Mouse (Mus musculus): ENCODE measurements at regions not wholly inside any gene's neighbourhood (a gene's known extent, or its start where the extent isn't known, plus 50 kb on each side); places are given as distances from the start of the nearest gene placed in this dataset.

GRCm38 (mm10) chr4:35372528-35373212, 146.7 kb upstream of the C9orf72 start:
- H3K4me1 ChIP-seq (ENCODE audit: control insufficient read depth, insufficient read depth, low read length): no peaks in the 10 kb centered on the region
- 24% methylated on average over 8 of the region's 8 CpGs for WGBS
- H3K27ac ChIP-seq: no peak overlapping the region
- intact Hi-C loops (cut with DNase I): loop anchor here (10.0 kb wide), 1 partner anchor 418 kb away; no protein-coding TSS in a partner anchor
- no peaks in the 10 kb centered on the region for H3K27me3 ChIP-seq (ENCODE audit: control insufficient read depth, insufficient read depth, low read length)
- H3K9ac ChIP-seq (ENCODE audit: low read depth, low read length): no peak overlapping the region
- TF ChIP-seq EP300 (IDR thresholded peaks at IDR 0.05; ENCODE audit: insufficient read depth, low read depth, low read length) (0 out of 2 replicates have a peak, but pooled peaks have one; percentile 31), CTCF (IDR thresholded peaks at IDR 0.05) (peak; percentile 92), POLR2A (IDR thresholded peaks at IDR 0.05; ENCODE audit: insufficient read depth, low read depth, low read length) (no peak)
- no peak overlapping the region for H3K4me3 ChIP-seq
- H3K79me2 ChIP-seq (replicated peaks; ENCODE audit: control insufficient read depth, insufficient read depth, low read length): no peaks in the 10 kb centered on the region
- H3K36me3 ChIP-seq (ENCODE audit: control insufficient read depth, insufficient read depth, low read length): no peaks in the 10 kb centered on the region
- DNase-seq: peak; percentile 24 to 63

DNA sequence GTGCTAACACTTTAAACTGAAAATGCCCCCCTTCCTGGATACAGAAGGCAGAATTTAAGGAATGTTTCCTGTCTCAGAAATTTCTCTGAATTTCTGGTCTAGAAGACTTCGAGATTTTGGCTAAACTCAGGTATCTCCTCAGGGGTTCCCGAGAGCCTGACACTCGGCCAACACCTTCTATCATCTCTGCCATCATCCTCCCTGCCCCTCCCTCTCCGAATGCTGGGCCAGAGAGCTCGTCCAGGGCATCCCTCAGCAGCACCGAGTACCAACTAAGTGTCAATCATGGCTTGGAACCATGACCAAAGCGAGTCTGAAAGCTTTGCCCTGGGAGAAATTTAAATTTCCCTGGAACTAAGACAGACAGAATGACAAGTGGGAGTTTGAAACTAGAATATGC, 138.2 kb upstream of the C9orf72 start:
- TF ChIP-seq POLR2A (IDR thresholded peaks at IDR 0.05; ENCODE audit: insufficient read depth, low read depth, low read length) (no peak), EP300 (IDR thresholded peaks at IDR 0.05; ENCODE audit: insufficient read depth, low read depth, low read length) (no peak), CTCF (IDR thresholded peaks at IDR 0.05) (no peak)
- H3K27ac ChIP-seq: no peak overlapping the region

DNA sequence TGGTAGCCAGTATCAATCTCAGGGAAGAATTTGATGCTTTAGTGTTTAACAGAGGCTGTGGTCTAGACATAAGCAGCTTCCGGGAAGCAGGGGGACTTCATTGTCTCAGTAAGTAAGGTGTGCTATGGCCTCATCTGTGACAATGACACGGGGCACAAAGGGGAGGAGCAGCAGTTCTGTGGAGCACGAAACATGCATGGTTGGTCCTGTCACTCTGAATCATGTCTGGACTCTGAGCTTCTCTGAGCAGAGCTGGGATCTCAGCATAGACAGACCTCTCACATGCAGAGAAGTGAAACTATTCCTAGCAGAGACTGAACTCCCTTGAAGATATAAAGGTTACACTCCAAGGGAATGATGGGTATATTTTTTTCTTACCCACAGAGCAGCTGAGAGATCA, 136.2 kb upstream of the C9orf72 start:
- H3K4me3 ChIP-seq: no peak overlapping the region
- H3K79me2 ChIP-seq (replicated peaks; ENCODE audit: control insufficient read depth, insufficient read depth, low read length): no peaks in the 10 kb centered on the region
- no peaks in the 10 kb centered on the region for H3K36me3 ChIP-seq (ENCODE audit: control insufficient read depth, insufficient read depth, low read length)
- no peak overlapping the region for H3K9ac ChIP-seq (ENCODE audit: low read depth, low read length)
- H3K4me1 ChIP-seq (ENCODE audit: control insufficient read depth, insufficient read depth, low read length): peaks cover 2% of the 10 kb centered on the region
- H3K27me3 ChIP-seq (ENCODE audit: control insufficient read depth, insufficient read depth, low read length): no peaks in the 10 kb centered on the region
- TF ChIP-seq CTCF (IDR thresholded peaks at IDR 0.05) (no peak), POLR2A (IDR thresholded peaks at IDR 0.05; ENCODE audit: insufficient read depth, low read depth, low read length) (no peak), EP300 (IDR thresholded peaks at IDR 0.05; ENCODE audit: insufficient read depth, low read depth, low read length) (no peak)
- no peak for DNase-seq
- WGBS: 81% methylated on average over 3 of the region's 3 CpGs
- intact Hi-C loops (cut with DNase I): no loop called here
- H3K27ac ChIP-seq: no peak overlapping the region

More for the DNA sequence above, 138.2 kb upstream of the C9orf72 start:
- H3K4me1 ChIP-seq (ENCODE audit: control insufficient read depth, insufficient read depth, low read length): no peaks in the 10 kb centered on the region
- no peak overlapping the region for H3K4me3 ChIP-seq
- intact Hi-C loops (cut with DNase I): no loop called here
- H3K9ac ChIP-seq (ENCODE audit: low read depth, low read length): no peak overlapping the region
- no peaks in the 10 kb centered on the region for H3K79me2 ChIP-seq (replicated peaks; ENCODE audit: control insufficient read depth, insufficient read depth, low read length)
- no peak for DNase-seq
- H3K27me3 ChIP-seq (ENCODE audit: control insufficient read depth, insufficient read depth, low read length): no peaks in the 10 kb centered on the region
- 64% methylated on average over 7 of the region's 7 CpGs for WGBS
- no peaks in the 10 kb centered on the region for H3K36me3 ChIP-seq (ENCODE audit: control insufficient read depth, insufficient read depth, low read length)

GRCm38 (mm10) chr4:35359376-35359775, 133.4 kb upstream of the C9orf72 start:
- TF ChIP-seq CTCF (IDR thresholded peaks at IDR 0.05) (no peak), POLR2A (IDR thresholded peaks at IDR 0.05; ENCODE audit: insufficient read depth, low read depth, low read length) (no peak), EP300 (IDR thresholded peaks at IDR 0.05; ENCODE audit: insufficient read depth, low read depth, low read length) (no peak)
- no peak for DNase-seq
- H3K79me2 ChIP-seq (replicated peaks; ENCODE audit: control insufficient read depth, insufficient read depth, low read length): no peaks in the 10 kb centered on the region
- H3K27ac ChIP-seq: no peak overlapping the region
- H3K4me1 ChIP-seq (ENCODE audit: control insufficient read depth, insufficient read depth, low read length): peaks cover 3% of the 10 kb centered on the region
- H3K4me3 ChIP-seq: no peak overlapping the region
- intact Hi-C loops (cut with DNase I): no loop called here
- H3K27me3 ChIP-seq (ENCODE audit: control insufficient read depth, insufficient read depth, low read length): no peaks in the 10 kb centered on the region
- no peak overlapping the region for H3K9ac ChIP-seq (ENCODE audit: low read depth, low read length)
- WGBS: 64% methylated on average over 3 of the region's 3 CpGs
- H3K36me3 ChIP-seq (ENCODE audit: control insufficient read depth, insufficient read depth, low read length): no peaks in the 10 kb centered on the region

DNA sequence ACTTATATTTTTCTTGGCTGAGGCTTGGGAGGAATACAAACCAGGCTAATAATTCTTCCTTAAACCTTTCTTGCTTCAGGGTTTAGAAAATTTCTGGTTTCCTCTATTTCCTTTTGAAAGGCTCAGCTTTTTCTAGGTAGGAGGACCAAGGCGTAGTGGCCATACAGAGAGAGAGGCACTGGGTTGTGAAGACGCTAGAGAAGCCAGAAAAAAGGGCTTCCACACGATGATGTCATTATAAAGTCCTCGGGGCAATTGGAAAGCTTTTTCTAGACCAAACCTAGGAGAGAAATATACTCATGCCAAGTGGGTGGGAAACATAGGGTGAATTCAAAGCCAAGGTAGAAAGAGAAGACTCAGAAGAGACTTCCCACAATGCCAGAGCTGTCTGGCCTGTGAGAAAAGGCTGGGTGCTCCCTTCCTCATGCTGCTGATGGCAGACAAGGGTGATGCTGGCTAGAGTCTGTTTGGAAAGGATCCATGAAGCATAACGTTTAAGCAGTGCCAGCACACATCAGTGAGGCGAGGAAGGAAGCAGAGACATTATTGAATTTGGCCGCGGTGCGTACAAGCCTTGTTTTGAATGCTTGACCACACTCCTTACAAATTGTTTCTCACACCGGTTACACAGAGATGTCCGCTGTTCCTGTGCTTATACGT, 131.1 kb upstream of the C9orf72 start:
- no peak overlapping the region for H3K27ac ChIP-seq
- TF ChIP-seq POLR2A (IDR thresholded peaks at IDR 0.05; ENCODE audit: insufficient read depth, low read depth, low read length): no peak
- TF ChIP-seq EP300 (IDR thresholded peaks at IDR 0.05; ENCODE audit: insufficient read depth, low read depth, low read length): no peak
- no peak for TF ChIP-seq CTCF (IDR thresholded peaks at IDR 0.05)
- H3K27me3 ChIP-seq (ENCODE audit: control insufficient read depth, insufficient read depth, low read length): no peaks in the 10 kb centered on the region
- intact Hi-C loops (cut with DNase I): no loop called here
- no peak overlapping the region for H3K4me3 ChIP-seq
- no peaks in the 10 kb centered on the region for H3K79me2 ChIP-seq (replicated peaks; ENCODE audit: control insufficient read depth, insufficient read depth, low read length)
- no peaks in the 10 kb centered on the region for H3K36me3 ChIP-seq (ENCODE audit: control insufficient read depth, insufficient read depth, low read length)
- H3K4me1 ChIP-seq (ENCODE audit: control insufficient read depth, insufficient read depth, low read length): peaks cover 3% of the 10 kb centered on the region
- 53% methylated on average over 12 of the region's 12 CpGs for WGBS
- peak in 1 of 2 experiments; percentile 15 for DNase-seq
- no peak overlapping the region for H3K9ac ChIP-seq (ENCODE audit: low read depth, low read length)

GRCm38 (mm10) chr4:35356051-35356450, 130.1 kb upstream of the C9orf72 start:
- H3K27ac ChIP-seq: no peak overlapping the region
- no peaks in the 10 kb centered on the region for H3K27me3 ChIP-seq (ENCODE audit: control insufficient read depth, insufficient read depth, low read length)

More at GRCm38 (mm10) chr4:35356051-35356450, 130.1 kb upstream of the C9orf72 start:
- no peak overlapping the region for H3K4me3 ChIP-seq
- WGBS: 18% methylated on average over 6 of the region's 6 CpGs
- no peak overlapping the region for H3K9ac ChIP-seq (ENCODE audit: low read depth, low read length)
- intact Hi-C loops (cut with DNase I): no loop called here
- no peak for DNase-seq
- no peak for TF ChIP-seq CTCF (IDR thresholded peaks at IDR 0.05)
- no peak for TF ChIP-seq EP300 (IDR thresholded peaks at IDR 0.05; ENCODE audit: insufficient read depth, low read depth, low read length)
- no peak for TF ChIP-seq POLR2A (IDR thresholded peaks at IDR 0.05; ENCODE audit: insufficient read depth, low read depth, low read length)
- no peaks in the 10 kb centered on the region for H3K79me2 ChIP-seq (replicated peaks; ENCODE audit: control insufficient read depth, insufficient read depth, low read length)
- H3K36me3 ChIP-seq (ENCODE audit: control insufficient read depth, insufficient read depth, low read length): no peaks in the 10 kb centered on the region
- peaks cover 3% of the 10 kb centered on the region for H3K4me1 ChIP-seq (ENCODE audit: control insufficient read depth, insufficient read depth, low read length)

Data from heart, adult 2 months (tissue).